Mouse (Mus musculus) E14TG2a.4 (cell line): Measurements from ENCODE around the gene Dip2a.

ENCODE experiments used
- CTCF ChIP-seq: conservative IDR thresholded peaks from 2 replicates; pipeline ENCODE4 v1.5.1; 2014; ENCODE audit warnings: low read length
- POU5F1 ChIP-seq: IDR thresholded peaks from 2 replicates; pipeline ENCODE4 v1.6.1; 2014; ENCODE audit warnings: low read length, borderline replicate concordance

DNA sequence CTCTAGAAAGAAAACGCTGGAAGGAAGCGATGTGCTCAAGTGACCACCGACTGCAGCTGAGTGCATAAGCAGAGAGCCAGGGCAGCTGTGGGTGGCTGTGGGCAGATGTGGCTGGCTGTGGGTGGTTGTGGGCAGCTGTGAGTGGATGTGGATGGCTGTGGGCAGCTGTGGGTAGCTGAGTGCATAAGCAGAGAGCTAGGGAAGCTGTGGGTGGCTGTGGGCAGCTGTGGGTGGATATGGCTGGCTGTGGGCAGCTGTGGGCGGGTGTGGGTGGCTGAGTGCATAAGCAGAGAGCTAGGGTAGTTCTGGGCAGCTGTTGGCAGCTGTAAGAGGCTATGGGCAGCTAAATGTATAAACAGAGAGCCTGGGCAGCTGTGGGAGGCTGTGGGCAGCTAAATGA is 51.9 kb downstream of the Dip2a start:
- TF ChIP-seq CTCF: no peak
- TF ChIP-seq POU5F1: no peak
